Mouse (Mus musculus): ENCODE measurements around the gene 2310061N02Rik. TPM values are rescaled to one million over a fixed set of nuclear protein-coding genes. Genes with fewer than 3 reads are reported as not detected.

Gene 2310061N02Rik
- total RNA-seq, 1 experiment from 2014 or later = not detected

Other genes with a start within 250 kb of the 2310061N02Rik start
- not detected in 2 replicates for gene Cldn17, start 201.0 kb downstream of the 2310061N02Rik start, total RNA-seq (2017)
- not detected in 2 replicates for gene Cldn8, start 144.8 kb downstream of the 2310061N02Rik start, total RNA-seq (2017)
- not detected in 2 replicates for gene Krtap24-1, start 95.7 kb downstream of the 2310061N02Rik start, total RNA-seq (2017)
- not detected in 2 replicates for gene 2310079G19Rik, start 80.3 kb downstream of the 2310061N02Rik start, total RNA-seq (2017)
- not detected in 2 replicates for gene Krtap26-1, start 60.2 kb downstream of the 2310061N02Rik start, total RNA-seq (2017)
- not detected in 2 replicates for gene Krtap27-1, start 36.3 kb downstream of the 2310061N02Rik start, total RNA-seq (2017)
- not detected in 2 replicates for gene Krtap13-1, start 20.9 kb upstream of the 2310061N02Rik start, total RNA-seq (2017)
- gene Krtap13, start 43.7 kb upstream of the 2310061N02Rik start, total RNA-seq (2017) = not detected in 2 replicates
- gene 2310034C09Rik, start 50.9 kb upstream of the 2310061N02Rik start, total RNA-seq (2017) = not detected in 2 replicates
- not detected in 2 replicates for gene 2310057N15Rik, start 66.2 kb upstream of the 2310061N02Rik start, total RNA-seq (2017)
- gene Gm5965, start 69.9 kb upstream of the 2310061N02Rik start, total RNA-seq (2017) = not detected in 2 replicates
- not detected in 2 replicates for gene Gm20741, start 104.3 kb upstream of the 2310061N02Rik start, total RNA-seq (2017)
- not detected in 2 replicates for gene Krtap15, start 112.3 kb upstream of the 2310061N02Rik start, total RNA-seq (2017)
- gene Krtap14, start 118.2 kb upstream of the 2310061N02Rik start, total RNA-seq (2017) = not detected in 2 replicates
- not detected in 2 replicates for gene Krtap19-1, start 161.4 kb upstream of the 2310061N02Rik start, total RNA-seq (2017)
- not detected in 2 replicates for gene Krtap19-2, start 166.3 kb upstream of the 2310061N02Rik start, total RNA-seq (2017)
- gene Krtap19-3, start 170.1 kb upstream of the 2310061N02Rik start, total RNA-seq (2017) = not detected in 2 replicates
- not detected in 2 replicates for gene Krtap19-4, start 177.1 kb upstream of the 2310061N02Rik start, total RNA-seq (2017)
- not detected in 2 replicates for gene Krtap19-5, start 188.5 kb upstream of the 2310061N02Rik start, total RNA-seq (2017)
- gene Krtap19-9b, start 224.3 kb upstream of the 2310061N02Rik start, total RNA-seq (2017) = not detected in 2 replicates

Measured in neutrophil, adult 5-6 weeks (primary cell).